Mouse (Mus musculus) left cerebral cortex, postnatal 14 days (tissue): ENCODE data around the gene Ctsll3. TPM values are rescaled to one million over a fixed set of nuclear protein-coding genes. Genes with fewer than 3 reads are reported as not detected.

Source experiments
- DNase-seq, 2 experiments: peaks; one replicate each; pipeline ENCODE4 v3.0.0; 2021 to 2022; ENCODE audit warnings: low spot score in 2 of 2, mixed read lengths in 1 of 2
- intact Hi-C: fragments of 180-260 bp; cut with DNase I; formaldehyde crosslinking; loops from one replicate; pipeline ENCODE4 v1.15.1; 2025
- total RNA-seq, 2 experiments: library from RNA; stranded (reverse); gene quantifications; 2 replicates each; pipeline ENCODE4 v1.2.3; 2021

The Ctsll3 gene
- total RNA-seq, 2 experiments from 2014 or later = not detected

GRCm38 (mm10) chr13:60753216-60753615 is 49.4 kb downstream of the Ctsll3 start:
- intact Hi-C loops = no loop called here
- no peak for DNase-seq

- DNase-seq = no peak
These were observed 51.7 kb downstream of the Ctsll3 start for GRCm38 (mm10) chr13:60750930-60751329.

GRCm38 (mm10) chr13:60748556-60748955 is 54.1 kb downstream of the Ctsll3 start:
- DNase-seq = peak; percentile 41 to 63
- intact Hi-C loops = loop anchor here (10.0 kb wide), 1 partner anchor 904 kb away; no protein-coding TSS in a partner anchor

More at GRCm38 (mm10) chr13:60750930-60751329, 51.7 kb downstream of the Ctsll3 start:
- intact Hi-C loops = no loop called here

Other genes with a start within 250 kb of the Ctsll3 start
- gene Dapk1, start 200.9 kb downstream of the Ctsll3 start, total RNA-seq = 10 to 100 TPM; 78.6 to 89.5 TPM
- gene BC051665, start 16.5 kb downstream of the Ctsll3 start, total RNA-seq = not detected
- gene 4930486L24Rik, start 61.6 kb upstream of the Ctsll3 start, total RNA-seq = under 1 TPM in 1 of 2 experiments, not detected in 1; 0.32 TPM
- not detected for gene Gm49392, start 94.0 kb upstream of the Ctsll3 start, total RNA-seq
- 1 to 10 TPM; 2.9 to 3.7 TPM for gene Ctla2b, start 94.6 kb upstream of the Ctsll3 start, total RNA-seq
- gene Tpbpb, start 102.0 kb upstream of the Ctsll3 start, total RNA-seq = not detected
- not detected for gene Gm49393, start 132.7 kb upstream of the Ctsll3 start, total RNA-seq
- gene Gm49391, start 133.7 kb upstream of the Ctsll3 start, total RNA-seq = under 1 TPM in 1 of 2 experiments, not detected in 1; 0.38 TPM
- 10 to 100 TPM; 23.9 to 32.4 TPM for gene Ctla2a, start 133.8 kb upstream of the Ctsll3 start, total RNA-seq
- gene Tpbpa, start 139.1 kb upstream of the Ctsll3 start, total RNA-seq = not detected
- gene Ctsj, start 203.1 kb upstream of the Ctsll3 start, total RNA-seq = not detected
- not detected for gene Ctsq, start 237.8 kb upstream of the Ctsll3 start, total RNA-seq